31 mouse cellular contexts compared by ENCODE assay signal in genomic region chr17:45539664-45540063, GRCm38 (mm10). TPM values are rescaled to one million over a fixed set of nuclear protein-coding genes. Genes with fewer than 3 reads are reported as not detected.
DNase-seq lines count a peak whose midpoint lies in the region; TF ChIP-seq lines count a peak whose summit lies in the region.
"Had no signal": no experiment of that assay in that cellular context is flagged by ENCODE, and none has a peak within 500 bp of the region (broad histone marks: within the 10 kb centered on the region; RNA-seq: fewer than 3 reads in every experiment).

No protein-coding gene starts in this region.

- WGBS in thymus, adult 2 months: 79% methylated on average over 21 of the region's 21 CpGs

- 0 out of 2 replicates have a peak, but pooled peaks have one; percentile 14 for TF ChIP-seq CTCF in thymus, adult 2 months (IDR thresholded peaks at IDR 0.05; ENCODE audit: borderline replicate concordance, control insufficient read depth, extremely low read depth, insufficient read depth, low read length, poor library complexity)

- H3K4me1 ChIP-seq in thymus, adult 2 months (replicated peaks; ENCODE audit: control insufficient read depth, insufficient read depth, low read length): peaks cover 5% of the 10 kb centered on the region
- H3K4me1 ChIP-seq: liver, embryonic 15.5 days had no signal

- no peaks in the 10 kb centered on the region for H3K36me3 ChIP-seq in thymus, adult 2 months (ENCODE audit: control insufficient read depth, insufficient read depth, low read length)
- H3K36me3 ChIP-seq: heart, embryonic 10.5 days; heart, embryonic 15.5 days; liver, embryonic 15.5 days; lung, embryonic 15.5 days; midbrain, embryonic 15.5 days had no signal

- peak; percentile 49 for DNase-seq in cerebellum, adult 11-12 months
- DNase-seq in cerebellum, adult 18-20 months: no peak
- DNase-seq in heart, adult 11 months: peak; percentile 81
- no peak for DNase-seq in heart, adult 18-20 months
- DNase-seq in thymus, adult 2 months: no peak
- DNase-seq in thymus, postnatal 4 days: no peak
- DNase-seq in embryo, embryonic 10 days (ENCODE audit: low spot score): no peak
- DNase-seq: adrenal gland, postnatal 25 days; kidney, adult 18-20 months; kidney, postnatal 36 days; retina, postnatal 1 day had no signal

- no peak for TF ChIP-seq POLR2A in thymus, adult 2 months (IDR thresholded peaks at IDR 0.05; ENCODE audit: control insufficient read depth, extremely low read depth, insufficient read depth, low read length, poor library complexity)

- H3K4me3 ChIP-seq in thymus, adult 2 months (ENCODE audit: control insufficient read depth, insufficient read depth, low read length): no peak overlapping the region
- H3K4me3 ChIP-seq: embryonic facial prominence, embryonic 13.5 days; forebrain, embryonic 10.5 days; forebrain, embryonic 15.5 days; heart, embryonic 10.5 days; heart, embryonic 15.5 days; layer of hippocampus, adult 2 months; limb, embryonic 12.5 days; liver, embryonic 15.5 days; lung, embryonic 15.5 days; midbrain, embryonic 10.5 days; midbrain, embryonic 15.5 days; neural tube, embryonic 15.5 days had no signal

- H3K27ac ChIP-seq in thymus, adult 2 months (ENCODE audit: control insufficient read depth, insufficient read depth, low read length): no peak overlapping the region
- H3K27ac ChIP-seq: embryonic facial prominence, embryonic 13.5 days; forebrain, embryonic 10.5 days; forebrain, embryonic 15.5 days; heart, embryonic 10.5 days; heart, embryonic 15.5 days; limb, embryonic 12.5 days; liver, embryonic 15.5 days; lung, embryonic 15.5 days; midbrain, embryonic 10.5 days; midbrain, embryonic 15.5 days; neural tube, embryonic 15.5 days had no signal

- no peaks in the 10 kb centered on the region; the same call in 1 of the 2 replicates for H3K27me3 ChIP-seq in thymus, adult 2 months (ENCODE audit: control insufficient read depth, insufficient read depth, low read length)

RNA-seq across cellular contexts. Expression of gene Tmem151b, which starts 9.8 kb away (rescaled TPM):
- under 1 TPM in 1 of 2 experiments, not detected in 1; 0.05 TPM for total RNA-seq in heart, adult 18-20 months (2021)
- 44.6 and 65.5 TPM in 2 replicates for polyA plus RNA-seq in thymus, adult 2 months (2012; rRNA removed)
- total RNA-seq: gastrocnemius, adult 8-10 months; liver, adult 2 months had no signal

RNA-seq across cellular contexts. Expression of gene Nfkbie, which starts 15.8 kb away (rescaled TPM):
- total RNA-seq in heart, adult 18-20 months (2021): 1 to 10 TPM; 1.2 to 3.1 TPM
- 64.5 and 77.4 TPM in 2 replicates for polyA plus RNA-seq in thymus, adult 2 months (2012; rRNA removed)

RNA-seq across cellular contexts. Expression of gene Tcte1, which starts 16.4 kb away (rescaled TPM):
- not detected for total RNA-seq in heart, adult 18-20 months (2021)
- polyA plus RNA-seq in thymus, adult 2 months (2012; rRNA removed): 0.87 and 1.2 TPM in 2 replicates
- total RNA-seq: adrenal gland, adult 18-20 months; adrenal gland, postnatal 25 days; CH12.LX; gastrocnemius, adult 8-10 months; heart, postnatal 25 days; liver, adult 2 months; megakaryocyte progenitor cell, adult 5-6 weeks had no signal
- polyA plus RNA-seq: C2C12; liver, adult 2 months; urinary bladder, adult 2 months had no signal

RNA-seq across cellular contexts. Expression of gene Slc35b2, which starts 24.0 kb away (rescaled TPM):
- 10 to 100 TPM; 23.4 to 26.0 TPM for total RNA-seq in heart, adult 18-20 months (2021)
- polyA plus RNA-seq in thymus, adult 2 months (2012; rRNA removed): 135 and 137 TPM in 2 replicates

RNA-seq across cellular contexts. Expression of gene Aars2, which starts 33.0 kb away (rescaled TPM):
- 10 to 100 TPM; 17.7 to 19.7 TPM for total RNA-seq in heart, adult 18-20 months (2021)
- polyA plus RNA-seq in thymus, adult 2 months (2012; rRNA removed): 70.9 and 78.7 TPM in 2 replicates

Comparison
In these comparisons a context has a peak if more than half of its experiments do, and no peak if none do; other contexts are left out.
1. DNase-seq: peak in cerebellum, adult 11-12 months (single experiment) and heart, adult 11 months (single experiment); none in cerebellum, adult 18-20 months (0 of 2), heart, adult 18-20 months (0 of 2), thymus, adult 2 months (single experiment), thymus, postnatal 4 days (single experiment) and embryo, embryonic 10 days (single experiment).